Mouse (Mus musculus) CH12F3 (cell line): Measurements from ENCODE around the gene Atxn1.

Experiments used
- in situ Hi-C: fragments of 300-500 bp; cut with MboI; formaldehyde crosslinking; loops from 2 replicates; pipeline ENCODE4 v1.14.3; 2020; ENCODE audit warnings: low sequenced_read_pairs

Gene Atxn1

DNA sequence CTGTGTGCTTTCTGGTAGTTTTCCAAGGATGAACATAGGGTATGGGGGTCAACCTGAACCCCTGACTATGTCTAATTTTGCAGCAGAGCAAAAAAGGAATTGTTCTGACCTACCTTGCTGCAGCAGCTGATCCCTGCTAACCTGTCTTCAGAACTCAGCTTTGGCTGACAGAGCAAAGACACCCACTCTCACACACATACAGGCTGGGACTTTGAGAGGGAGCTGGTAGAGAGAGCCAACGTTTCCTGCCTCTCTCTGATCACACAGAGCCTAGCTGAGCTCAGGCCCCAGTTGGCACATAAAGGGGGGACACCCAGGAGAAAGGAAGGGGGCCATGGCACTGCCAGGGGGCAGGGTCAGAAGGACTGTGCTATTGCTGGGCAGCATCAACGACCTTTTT, 356.9 kb downstream of the Atxn1 start:
- in situ Hi-C loops: no loop called here

DNA sequence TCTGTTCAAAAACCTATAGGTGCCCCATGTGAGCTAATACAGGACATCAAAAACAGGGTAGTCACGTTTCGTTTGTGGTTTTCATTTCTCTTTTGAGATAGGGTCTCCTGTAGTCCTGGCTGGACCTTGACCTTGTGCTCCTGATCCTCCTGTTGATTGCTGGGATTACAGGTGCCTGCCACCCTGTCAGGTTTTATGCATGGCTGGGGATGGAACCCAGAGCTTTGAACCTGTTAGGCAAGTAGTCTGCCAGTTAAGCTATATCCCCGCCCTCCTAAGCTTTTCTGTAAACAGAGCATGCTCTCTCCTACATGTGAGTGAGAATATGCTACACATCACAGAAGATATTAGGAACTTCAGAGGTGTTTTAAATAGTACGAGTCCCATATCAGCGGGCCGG, 361.2 kb downstream of the Atxn1 start:
- in situ Hi-C loops: no loop called here

DNA sequence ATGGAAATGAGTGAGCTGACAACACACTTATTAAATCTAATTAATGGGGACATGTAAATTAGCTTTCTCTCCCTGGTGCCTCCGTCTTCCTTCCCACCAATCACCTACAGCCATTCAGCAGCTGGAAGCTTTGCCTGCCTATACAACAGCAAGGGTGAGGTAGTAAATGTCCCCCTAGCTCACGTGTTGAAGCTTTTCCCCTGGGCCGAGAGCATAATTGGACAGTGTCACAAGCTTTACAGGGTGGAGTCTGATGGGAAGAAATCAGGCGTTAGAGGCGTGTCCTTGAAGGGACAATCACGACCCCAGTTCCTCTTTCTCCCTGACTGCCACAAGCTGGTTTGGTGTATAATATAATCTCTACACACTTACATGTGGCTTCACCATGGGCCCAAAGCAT, 364.4 kb downstream of the Atxn1 start:
- in situ Hi-C loops: no loop called here

DNA sequence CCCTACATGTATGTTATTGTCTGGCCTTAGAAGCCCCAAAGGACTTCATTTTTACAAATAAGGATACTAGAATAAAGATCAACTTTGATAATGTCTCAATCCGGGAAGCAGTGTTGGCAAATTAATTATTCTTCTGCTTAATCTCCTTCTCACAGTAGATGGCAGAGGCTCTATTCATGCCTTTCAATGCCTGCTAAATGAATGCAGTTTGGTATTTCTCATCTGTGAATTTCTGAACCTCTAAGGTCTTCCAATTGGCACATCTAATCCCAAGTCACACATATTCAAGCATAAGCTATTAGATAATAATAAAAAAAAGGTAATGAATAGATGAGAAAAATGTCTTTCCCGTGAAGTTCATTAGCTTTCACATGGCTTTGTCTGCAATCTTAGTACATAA, 365.0 kb downstream of the Atxn1 start:
- in situ Hi-C loops: no loop called here

DNA sequence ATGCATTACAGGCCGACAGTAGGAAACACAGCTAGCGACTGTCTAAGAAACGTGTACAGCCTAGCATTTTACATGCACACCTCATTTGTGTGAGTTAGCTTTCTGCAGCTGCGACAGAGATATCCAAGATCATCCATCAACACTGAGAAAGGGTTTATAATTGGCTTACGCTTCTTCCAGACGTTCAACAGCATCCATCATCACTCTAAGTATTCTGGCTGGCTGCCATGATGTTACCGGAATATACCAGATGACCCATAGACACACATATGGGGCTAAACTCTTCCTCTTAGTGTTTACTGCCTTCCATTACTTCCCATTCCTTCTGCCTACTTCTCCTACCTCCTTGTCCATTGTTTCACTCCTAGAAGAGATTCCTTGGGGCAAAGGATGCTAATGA, 369.4 kb downstream of the Atxn1 start:
- in situ Hi-C loops: no loop called here

DNA sequence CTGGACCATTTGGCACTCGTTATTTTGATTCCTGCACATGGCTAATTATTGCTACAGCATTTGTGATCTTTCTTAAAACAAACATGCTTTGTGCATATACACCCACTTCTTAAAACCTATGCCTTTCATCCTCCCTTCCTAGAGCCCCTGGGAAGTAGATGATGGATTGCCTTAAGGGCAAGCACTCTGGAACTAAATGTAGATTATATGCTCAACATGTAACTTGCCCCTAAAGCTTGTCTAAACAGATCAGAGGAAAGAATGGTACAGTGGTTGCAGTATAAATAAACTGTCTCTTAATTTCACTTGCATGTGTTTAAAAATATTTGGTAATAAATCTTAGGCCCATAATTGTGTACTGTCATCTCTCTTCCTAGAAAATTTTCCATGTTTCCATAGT, 370.9 kb downstream of the Atxn1 start:
- in situ Hi-C loops: no loop called here

DNA sequence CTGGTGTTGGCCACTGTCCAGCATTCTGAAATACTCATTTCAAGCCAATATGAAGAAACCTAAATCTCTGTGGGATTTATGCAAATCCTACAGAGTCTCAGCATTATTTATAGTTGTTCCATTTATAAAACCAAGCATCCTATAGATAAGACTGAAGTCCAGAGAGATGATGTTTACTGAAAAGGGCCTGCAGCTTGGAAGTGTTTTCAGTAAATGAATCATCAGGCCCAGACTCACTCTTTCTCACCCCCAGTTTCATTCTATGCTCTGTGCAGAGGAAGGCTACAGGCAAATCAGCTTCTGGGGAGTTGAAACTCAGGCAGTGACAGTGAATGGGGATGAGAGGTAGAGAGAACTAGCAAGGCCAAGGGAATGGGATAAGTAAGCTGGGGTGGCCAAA, 373.9 kb downstream of the Atxn1 start:
- in situ Hi-C loops: no loop called here

DNA sequence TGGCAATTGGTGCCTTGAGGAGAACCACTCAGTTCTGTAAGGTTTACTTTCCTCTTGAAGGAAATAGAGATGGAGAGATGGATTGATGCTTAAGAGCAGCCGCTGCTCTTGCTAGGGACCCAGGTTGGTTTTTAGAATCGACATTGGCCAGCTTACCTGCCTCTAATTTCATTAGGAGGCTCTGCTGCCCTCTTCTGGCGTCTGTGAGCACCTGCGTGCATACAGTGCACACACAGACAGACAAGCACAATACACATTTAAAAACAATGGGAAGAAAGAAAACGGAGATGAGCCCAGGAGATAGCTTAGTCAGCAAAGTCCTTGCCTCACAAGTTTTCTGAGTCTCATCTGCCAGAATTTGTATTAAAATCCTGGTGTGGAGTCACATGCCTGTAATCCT, 381.7 kb downstream of the Atxn1 start:
- in situ Hi-C loops: no loop called here

DNA sequence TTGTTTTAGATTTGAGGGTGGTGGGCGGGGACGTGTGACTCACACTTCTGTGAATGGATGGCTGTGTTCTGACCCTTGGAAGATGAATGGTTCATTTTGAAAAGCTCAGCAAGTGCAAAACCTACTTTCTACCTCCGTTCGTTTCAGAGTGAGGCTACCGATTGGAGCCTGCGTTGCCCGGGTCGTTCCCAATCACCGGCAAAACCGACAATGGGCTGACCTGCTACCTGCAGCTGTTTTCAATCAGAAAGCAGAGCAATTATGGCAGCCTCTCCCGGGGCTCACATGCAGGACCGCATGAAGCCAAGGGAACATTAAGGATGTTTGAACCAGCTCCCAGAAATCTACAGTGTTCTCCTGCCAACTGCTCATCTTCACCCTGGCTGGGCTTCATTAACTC, 382.5 kb downstream of the Atxn1 start:
- in situ Hi-C loops: no loop called here

DNA sequence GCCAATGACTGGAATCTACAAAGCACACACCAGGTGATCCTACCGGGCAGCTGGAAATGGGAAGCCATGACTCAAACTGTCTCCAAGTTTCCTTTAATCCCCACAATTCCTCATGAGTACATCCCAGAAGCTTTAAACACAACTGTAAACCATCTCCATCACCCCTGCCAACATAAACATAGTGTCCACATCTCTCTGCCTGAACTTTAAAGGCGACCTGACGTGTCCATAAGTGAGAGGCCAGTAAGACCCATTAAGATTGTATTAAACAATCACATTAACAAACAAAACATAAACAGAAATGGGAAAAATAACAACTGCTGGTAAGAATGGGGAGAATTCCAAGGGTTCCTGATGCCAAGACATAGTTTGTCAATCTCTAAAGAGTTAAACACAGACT, 385.1 kb downstream of the Atxn1 start:
- in situ Hi-C loops: no loop called here

DNA sequence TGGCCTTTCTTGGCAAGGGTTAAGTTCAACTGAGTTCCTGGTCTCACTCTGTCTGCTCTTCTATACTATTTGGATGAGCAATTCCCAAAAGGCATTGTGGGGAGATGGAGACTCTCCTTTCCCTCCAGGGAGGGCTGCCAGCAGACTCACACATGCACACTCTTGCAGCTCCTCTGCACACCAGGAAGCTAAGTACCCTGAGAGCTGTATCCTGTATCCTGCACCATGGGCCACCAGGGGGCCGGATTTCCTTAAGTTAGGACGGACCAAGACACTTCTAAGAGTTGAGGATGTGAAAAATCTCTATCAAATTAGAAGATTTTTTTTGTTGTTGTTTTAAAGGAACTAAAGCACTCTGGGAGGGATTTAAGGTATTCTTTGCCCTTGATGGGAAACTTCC, 387.0 kb downstream of the Atxn1 start:
- in situ Hi-C loops: no loop called here

DNA sequence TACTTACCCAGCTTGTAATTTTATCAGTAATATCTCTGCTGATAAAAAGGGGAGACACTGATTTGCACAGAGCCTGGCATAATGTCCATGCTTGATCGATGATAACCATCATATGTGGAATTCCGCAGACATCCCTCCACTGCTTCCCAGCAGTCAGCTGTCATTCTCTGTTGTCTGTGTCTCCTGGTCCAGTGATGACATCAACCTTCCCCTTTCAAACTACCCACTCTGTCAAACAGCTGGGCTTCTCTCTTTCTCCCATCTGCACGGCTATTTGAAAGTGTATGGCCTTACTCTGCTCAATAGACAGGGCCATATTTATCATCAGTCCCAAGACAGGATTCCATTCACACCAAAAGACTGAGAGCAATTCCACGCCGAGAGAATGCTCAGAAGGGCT, 387.4 kb downstream of the Atxn1 start:
- in situ Hi-C loops: no loop called here

DNA sequence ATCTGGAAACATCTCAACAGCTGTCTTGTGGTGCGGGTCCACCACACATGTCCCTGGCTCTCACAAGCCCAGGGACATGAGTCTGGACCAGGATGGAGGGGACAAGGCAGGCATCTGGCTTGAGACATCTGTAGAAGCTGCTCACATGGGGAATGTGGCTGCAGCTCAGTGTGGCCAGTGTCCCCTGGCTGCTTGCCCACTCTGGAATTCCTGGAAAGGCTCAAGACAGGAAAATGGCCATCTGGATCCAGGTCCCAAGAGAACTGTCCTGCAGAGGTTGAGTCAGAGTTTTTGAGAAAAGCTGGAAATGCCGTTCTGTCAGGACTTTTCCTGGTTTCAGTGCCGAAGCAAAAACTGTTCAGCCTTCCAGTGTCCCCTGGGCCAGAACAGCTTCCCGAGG, 388.6 kb downstream of the Atxn1 start:
- in situ Hi-C loops: no loop called here

DNA sequence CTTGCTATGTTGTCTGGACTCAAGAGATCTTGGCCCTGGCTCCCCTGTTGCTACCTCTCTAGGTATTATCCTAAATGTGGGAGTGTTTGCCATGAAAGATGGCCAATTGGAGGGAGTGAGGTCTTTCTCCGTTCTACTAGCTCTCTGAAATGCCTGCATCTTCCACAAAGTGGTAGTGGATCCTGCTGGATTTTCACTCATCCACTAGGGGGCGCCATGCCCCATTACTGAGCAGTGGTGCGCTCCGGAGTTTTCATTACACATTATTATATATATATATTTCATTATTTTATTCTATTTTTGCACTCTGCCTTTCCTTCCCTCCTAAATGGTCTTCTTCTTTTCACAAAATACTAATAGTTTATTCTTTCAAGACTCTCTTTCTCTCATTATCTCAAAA, 392.0 kb downstream of the Atxn1 start:
- in situ Hi-C loops: no loop called here

DNA sequence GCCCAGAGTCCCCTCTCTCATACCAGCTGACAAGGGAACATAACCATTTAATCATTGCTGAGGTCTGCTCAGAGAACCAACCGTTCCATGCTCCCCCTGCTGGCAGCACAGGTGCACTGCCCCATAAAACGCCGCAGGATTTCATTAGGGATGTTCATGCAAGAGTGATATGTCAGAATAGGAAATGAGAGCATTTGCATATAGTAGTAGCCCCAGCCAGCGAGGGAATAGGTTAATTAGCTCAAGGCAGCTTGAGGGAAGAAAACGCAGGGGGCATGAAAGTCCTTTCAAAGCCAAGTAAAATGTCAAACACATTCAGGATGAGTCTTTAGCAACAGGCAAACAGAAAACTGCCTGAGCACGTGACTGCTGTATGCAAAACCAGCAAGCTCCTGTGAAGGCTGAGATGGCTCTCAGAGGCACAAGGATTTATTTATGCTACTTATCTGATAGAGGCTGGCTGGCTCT, 393.0 kb downstream of the Atxn1 start:
- in situ Hi-C loops: no loop called here

DNA sequence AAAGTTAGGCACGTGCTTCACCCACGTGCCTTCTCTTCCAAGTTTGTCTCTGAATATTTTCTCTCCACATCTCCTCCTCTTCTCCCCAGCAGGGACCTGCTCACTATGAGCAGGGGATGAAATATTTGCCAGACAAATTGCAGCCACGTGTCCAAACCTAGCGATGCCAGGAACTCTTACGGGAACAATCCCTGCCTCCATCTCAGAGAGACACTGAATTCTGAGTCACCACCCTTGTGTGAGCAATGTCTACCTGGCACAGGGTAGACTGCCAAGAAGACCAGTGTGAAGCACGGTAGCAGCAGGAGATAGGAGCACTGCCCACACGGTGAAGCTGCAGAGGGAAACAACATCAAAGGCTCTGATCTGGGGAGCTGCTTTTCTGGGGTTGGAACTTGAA, 394.9 kb downstream of the Atxn1 start:
- in situ Hi-C loops: no loop called here

DNA sequence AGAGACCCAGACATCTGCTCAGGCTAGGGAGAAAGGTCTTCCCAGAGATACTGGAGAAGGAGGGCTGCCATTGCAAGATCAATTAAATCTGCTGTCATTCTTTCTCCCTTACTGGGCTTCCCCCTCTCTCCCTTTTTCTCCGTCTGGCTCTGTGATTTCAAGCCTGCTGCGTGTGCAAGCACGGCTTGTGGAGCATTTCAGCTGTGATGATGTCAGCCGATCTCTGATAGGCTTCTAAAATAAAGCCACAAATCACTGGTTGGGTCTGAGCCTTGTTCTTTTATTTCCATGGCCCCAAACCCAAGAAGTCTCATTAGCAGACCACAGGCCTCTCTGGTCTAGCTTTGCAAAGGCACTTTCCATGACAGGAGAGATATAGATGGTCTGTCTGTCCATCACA, 399.9 kb downstream of the Atxn1 start:
- in situ Hi-C loops: no loop called here

DNA sequence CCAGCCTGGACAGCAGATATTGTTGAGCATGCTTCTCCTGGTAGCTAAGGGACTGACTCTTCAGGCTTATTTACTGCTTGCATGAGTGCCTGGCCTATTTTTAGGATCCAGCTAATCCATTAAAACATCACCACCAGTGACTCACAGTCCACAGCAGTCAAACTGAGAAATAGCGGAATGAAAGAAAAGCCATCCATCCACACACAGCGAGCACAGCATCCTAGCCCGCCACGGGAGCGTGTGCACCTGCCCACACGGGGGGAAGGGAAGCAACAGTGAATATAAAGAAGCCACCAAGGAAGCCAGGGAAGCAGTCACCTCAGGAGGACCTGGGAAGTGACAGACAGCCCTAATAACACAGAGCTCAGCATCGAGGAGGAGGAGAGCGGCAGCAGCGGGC, 402.8 kb downstream of the Atxn1 start:
- in situ Hi-C loops: no loop called here

DNA sequence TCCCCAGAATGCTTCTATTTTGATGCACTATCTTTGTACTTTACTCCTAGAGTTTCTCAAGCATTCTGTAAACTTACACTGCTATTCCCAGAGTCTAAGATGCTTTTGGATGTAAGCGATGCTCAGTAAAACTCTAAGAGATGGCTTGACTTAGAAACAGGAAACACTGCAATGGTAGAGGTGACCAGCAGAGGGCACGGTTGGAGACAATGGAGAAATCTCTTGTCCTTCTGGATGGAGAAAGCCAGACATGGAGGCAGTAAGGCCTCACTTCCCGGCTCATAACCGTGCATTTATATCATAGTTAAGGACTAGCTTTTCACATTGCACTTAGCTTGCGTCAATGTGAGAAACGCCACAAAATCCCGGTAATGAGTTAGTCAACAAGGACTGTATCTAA, 404.3 kb downstream of the Atxn1 start:
- in situ Hi-C loops: no loop called here

DNA sequence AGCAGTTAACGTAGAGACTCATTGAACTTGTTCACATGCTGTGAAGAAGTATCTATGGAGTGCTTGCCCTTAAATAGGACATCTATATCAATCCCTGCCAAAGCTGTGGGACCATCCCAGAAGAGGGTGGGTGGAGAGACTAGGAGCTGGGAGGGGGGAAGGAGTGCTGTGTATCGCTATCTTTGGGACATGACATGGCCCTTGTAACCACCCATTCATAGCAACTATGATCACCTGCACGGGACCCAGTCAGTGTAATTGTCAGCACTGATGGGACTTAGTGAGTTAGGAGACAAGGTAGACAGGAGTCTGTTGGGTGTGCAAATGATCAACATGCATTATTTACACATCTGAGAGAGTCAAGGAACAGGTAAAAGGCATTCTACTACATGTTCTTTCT, 405.6 kb downstream of the Atxn1 start:
- in situ Hi-C loops: no loop called here

DNA sequence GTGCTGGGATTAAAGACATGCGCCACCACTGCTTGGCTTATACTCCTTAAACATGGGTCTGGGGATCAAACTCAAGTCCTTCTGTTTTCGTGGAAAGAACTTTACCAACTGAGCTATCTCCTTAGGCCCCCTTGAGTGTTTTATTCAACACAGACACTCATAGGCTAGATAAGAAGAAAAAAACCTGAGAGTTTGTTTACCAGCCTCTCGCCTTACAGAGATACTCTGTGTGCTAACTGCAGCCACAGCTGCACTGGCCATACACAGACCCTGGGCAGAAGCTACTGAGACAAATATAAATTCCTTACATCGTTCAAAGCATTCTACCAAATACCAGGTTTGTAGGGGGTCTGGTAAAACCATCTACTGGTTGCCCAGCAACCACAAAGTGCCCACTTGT, 406.4 kb downstream of the Atxn1 start:
- in situ Hi-C loops: no loop called here

DNA sequence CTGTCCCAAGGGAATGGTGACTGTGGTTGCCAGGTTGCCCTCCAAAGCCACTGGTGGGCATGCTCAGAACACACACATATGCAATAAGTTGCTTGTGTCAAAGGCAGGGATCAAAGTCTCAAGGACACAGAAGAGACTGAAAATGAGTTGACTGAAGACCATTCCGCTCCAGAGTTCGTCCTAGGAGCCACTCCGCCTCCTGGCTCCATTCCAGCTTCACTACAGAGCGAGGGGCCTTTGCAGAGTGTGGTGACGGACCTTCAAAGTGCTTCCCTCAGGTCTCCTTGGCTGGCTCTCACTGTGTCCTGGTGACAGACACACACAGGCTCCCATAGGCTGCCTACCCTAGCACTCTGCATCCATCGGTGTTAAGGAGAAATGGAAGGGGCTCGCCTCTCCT, 411.1 kb downstream of the Atxn1 start:
- in situ Hi-C loops: no loop called here

DNA sequence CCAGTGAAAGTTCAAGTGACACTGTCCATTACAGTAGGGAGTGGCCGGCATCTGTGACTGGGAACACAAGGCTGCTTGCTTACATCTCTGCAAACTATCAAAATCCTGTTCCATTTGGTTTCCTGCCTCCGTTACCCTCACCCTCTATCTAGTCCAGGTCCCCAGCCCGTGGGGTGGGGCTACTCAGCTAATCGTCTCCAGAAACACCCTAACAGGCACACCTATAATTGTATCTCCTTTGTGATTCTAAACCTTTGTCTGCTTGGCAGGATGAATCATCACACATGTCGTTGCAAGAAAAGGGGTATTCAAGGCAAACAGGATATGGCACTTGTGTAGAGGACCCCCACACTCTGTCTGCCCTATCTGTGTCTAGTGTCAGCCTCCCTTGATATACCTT, 417.3 kb downstream of the Atxn1 start:
- in situ Hi-C loops: loop anchor here (10.0 to 25.0 kb wide), 2 partner anchors 707 to 1090 kb away; no protein-coding TSS in a partner anchor

DNA sequence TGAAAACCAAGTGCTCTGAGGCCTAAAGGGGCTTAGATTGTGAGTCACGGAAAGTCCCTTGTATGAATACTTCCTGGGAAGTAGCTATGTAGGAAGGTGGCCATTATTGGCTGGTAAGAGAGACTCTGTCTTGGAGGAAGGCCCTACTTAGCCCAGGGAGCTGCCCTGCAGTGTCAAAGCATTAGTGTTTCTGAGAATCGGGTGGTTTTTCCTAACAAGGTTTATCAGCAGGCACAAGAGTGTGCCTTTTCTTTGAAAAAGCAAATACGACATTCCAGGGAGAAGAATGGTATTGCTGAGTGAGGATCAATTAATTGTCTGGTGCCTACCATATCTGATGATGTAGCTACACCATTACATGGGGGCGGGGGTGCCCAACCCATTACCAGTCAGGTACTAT, 417.9 kb downstream of the Atxn1 start:
- in situ Hi-C loops: loop anchor here (10.0 to 25.0 kb wide), 2 partner anchors 708 to 1090 kb away; no protein-coding TSS in a partner anchor
